Mouse (Mus musculus): ENCODE data around the gene Stxbp4. TPM values are rescaled to one million over a fixed set of nuclear protein-coding genes. Genes with fewer than 3 reads are reported as not detected.

Gene Stxbp4
- polyA plus RNA-seq, 1 experiment = 0.37 TPM

DNA sequence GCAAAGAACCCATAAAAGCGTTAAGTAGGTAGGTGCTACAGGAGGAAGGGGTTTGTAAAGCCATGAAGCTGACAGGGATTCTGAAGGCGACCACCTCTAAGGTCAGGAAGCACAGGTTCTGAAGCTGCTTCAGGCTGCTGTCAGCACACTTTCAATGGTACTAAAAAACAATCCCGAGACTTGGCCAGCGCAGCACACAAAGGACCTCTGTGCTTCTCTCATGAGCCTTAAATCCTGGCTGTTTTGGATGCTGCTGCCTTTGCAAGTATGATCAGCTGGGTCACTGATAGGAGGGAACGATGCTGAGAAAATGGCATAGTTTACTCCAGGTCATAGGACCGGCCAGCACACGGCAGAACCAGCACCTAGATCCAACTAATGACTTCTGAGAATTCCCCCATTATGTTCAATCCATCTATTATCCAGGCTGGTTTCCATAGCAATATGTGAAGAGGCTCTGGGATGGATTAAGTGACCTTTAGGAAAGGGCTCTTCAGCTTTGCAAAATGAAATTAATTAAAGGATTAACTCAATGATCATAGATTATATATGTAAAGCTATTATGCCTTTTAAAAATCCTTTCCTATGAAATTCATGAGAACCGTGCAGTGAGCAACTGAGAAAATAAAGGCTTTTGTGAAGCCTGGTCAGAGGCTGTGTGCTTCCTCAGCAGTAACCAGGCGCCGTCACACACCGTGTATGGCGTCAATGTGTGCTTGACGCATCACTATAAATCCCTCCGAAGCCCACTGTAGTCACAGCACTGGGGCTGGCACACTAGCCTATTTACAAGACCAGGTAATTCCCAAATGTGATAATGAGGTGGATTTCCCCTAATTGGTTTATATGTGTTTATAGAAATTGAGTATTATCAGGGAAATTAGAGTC is 152.9 kb downstream of the Stxbp4 start:
- 89% methylated on average over 14 of the region's 14 CpGs for WGBS
- no peak for DNase-seq (ENCODE audit: low read depth, low spot score)

DNA sequence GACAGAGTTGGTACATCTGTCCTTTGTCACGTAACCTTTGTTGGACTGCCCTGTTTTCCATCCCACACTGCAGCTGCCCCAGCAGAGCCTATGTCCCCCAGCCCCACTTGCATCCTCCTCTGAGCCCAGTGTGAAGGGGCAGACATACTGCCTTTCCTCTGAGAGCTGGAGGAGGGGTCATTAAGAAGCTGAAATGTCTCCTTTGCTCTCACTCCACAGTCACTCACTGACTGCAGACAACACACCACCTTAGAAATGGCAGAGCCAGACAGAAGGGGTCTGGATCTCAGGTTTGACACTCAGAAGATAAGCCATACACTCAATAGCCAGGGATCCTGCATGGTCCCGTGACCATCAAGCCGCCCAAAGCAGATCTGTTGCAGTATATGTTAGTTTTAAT is 154.1 kb downstream of the Stxbp4 start:
- 91% methylated on average over 3 of the region's 3 CpGs for WGBS

DNA sequence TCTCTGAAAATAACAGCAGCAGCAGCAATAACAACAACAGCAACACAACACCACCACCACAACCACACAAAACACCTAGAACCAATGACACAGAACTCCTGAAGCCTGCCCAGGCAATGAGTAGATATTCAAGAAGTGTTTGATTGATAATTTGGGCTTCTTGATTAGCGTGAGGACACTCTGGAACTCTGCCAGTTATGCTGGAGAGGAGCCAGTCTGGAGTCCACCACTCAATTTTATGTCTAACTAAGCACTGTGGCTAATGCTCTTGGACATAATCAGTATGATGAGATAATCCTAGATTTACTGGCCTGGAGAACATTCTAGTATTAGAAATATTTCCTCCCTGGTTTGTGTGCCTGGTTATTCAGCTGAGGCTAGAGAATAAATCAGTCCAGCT is 156.1 kb downstream of the Stxbp4 start:
- DNase-seq (ENCODE audit: low read depth, low spot score) = no peak
- 44% methylated on average over 1 of the region's 1 CpGs for WGBS

More for the DNA sequence above, 154.1 kb downstream of the Stxbp4 start:
- DNase-seq (ENCODE audit: low read depth, low spot score) = no peak

DNA sequence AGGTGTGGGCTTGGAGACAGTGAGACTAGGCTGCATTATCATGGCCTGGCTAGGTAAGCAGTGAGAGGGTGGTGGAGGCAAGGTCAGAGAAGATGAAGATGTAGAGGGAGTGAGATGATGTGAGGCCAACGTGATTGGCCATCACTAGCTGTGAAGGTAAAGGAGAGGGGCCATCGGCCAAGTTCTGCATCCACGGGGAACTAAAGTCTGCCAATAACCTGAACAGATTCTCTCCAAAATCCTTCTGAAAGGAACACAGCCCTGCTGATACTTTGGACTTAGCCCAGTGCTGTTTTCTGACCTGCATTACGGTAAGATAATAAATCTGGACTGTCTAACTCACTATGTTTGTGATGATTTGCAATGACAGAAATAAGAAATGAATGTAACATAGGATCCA is 167.6 kb downstream of the Stxbp4 start:
- DNase-seq (ENCODE audit: low read depth, low spot score) = no peak
- 89% methylated on average over 4 of the region's 4 CpGs for WGBS

DNA sequence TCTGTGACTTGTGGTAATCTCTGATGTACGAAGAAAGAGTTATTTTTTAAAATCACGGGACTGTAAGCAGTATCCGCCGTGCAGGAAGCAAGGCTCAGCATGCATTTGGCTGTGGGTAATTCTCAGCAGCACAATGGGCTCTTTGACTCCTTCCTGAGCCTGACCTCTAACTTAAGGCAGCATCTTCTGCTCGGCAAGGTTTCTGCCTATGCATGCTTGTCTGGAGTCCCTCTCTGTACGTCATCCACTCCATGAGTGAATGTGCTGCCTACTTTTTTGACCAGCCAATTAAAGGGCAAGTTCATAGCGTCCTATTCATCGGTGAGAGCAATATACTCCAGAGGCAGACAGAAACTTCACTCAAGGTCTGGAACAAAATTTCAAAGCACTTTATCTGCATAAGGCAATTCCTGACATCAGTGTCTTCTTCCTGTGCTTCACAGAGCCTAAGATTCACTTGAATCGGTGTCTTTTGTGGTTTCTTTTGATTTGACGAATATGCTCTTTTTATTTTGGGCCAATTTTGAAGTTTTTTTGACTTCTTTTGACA is 173.8 kb downstream of the Stxbp4 start:
- no peak for DNase-seq (ENCODE audit: low read depth, low spot score)
- 76% methylated on average over 10 of the region's 10 CpGs for WGBS

DNA sequence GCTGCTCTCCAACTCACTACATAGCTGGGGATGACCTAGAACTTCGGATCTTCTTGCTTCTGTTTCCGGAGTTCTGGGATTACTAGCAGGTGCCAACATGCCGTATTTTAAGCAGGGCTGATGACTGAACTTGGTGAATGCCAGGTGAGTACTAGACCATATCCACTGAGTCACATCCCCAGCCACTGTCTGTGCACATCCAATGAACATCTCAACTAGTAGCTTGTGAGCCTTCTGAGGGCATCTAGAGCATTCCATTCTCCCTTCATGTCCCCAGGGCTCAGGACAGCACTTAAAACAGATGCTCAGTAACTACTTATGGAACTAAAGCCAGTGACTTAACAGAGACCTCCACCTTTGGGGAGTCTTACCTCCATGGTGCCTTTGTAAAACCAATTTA is 177.4 kb downstream of the Stxbp4 start:
- no peak for DNase-seq (ENCODE audit: low read depth, low spot score)
- WGBS = 86% methylated on average over 3 of the region's 3 CpGs

DNA sequence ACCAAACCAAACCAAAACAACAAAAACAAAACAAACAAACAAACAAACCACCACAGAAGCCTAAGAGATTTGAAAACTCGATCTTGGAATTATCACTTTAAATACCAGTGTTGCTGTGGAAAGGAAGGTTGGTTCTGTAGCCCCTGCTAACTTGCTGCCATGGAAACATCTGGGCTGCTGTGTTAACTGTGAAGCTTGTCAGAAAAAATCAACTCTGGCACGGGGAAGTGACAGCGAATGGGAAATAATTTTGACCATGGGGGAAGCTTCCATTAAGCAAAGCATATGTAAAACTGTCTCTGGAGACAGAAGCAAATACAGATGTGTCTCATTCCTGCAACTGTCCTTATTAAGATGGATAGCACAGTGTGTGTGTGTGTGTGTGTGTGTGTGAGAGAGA is 185.8 kb downstream of the Stxbp4 start:
- WGBS = 57% methylated on average over 3 of the region's 3 CpGs
- DNase-seq (ENCODE audit: low read depth, low spot score) = no peak

DNA sequence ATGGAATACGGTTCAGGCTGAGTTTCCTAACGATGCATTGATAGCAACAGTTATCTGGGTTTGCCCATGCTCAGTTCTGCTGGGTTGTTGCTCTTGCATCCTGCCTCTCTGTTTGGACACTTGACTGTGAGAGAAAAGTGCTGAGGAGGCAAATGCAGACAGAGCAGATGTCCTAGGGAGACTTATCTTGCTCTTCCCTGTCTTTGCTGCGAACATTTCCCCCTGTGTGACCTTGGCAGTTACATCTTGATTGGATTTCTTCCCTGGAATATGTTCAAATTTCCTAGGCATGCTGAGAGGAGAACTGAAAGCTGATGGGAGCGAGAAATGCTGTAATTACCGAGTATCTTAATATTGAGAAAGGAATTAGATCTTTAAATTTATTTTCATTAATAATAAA is 186.4 kb downstream of the Stxbp4 start:
- WGBS = 70% methylated on average over 5 of the region's 5 CpGs
- DNase-seq (ENCODE audit: low read depth, low spot score) = no peak

DNA sequence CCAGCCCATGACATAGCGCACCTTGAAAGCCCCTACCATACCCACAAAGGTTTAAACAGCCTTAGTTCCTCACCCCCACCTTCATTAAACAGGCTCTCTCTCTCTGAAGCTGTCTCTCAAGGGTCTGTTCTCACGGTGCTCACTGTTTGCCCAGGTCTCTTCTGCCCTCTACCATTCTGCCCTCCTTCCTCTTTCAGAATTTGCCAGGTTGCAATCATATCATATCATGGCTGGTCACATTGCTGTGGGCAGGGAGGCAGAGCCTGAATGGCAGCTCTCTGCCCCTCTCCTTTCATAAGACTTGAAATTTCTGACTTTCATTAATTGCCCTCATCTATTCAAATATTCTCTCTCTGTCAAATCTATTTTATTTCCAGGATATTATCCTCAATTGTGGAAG is 195.4 kb downstream of the Stxbp4 start:
- WGBS = 55% methylated on average over 2 of the region's 2 CpGs
- no peak for DNase-seq (ENCODE audit: low read depth, low spot score)

DNA sequence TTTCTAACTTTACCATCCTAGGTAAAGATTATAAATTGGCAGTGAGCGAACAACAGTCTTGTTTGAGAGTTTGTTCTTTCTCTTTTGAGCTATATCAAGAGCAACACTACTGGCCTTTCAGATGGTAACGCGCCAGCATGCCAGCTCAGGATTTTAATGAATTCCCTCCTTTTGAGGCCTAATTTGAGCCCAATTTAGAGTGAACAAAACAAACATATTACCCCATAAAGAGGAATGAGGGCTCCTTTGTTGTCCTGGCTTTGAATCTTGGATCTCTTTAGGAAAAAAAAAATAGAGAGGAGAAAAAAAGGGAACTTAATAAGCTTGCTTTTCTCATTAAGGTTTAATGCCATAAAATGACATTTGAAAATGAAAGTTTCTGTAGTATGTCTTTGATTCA is 197.0 kb downstream of the Stxbp4 start:
- DNase-seq (ENCODE audit: low read depth, low spot score) = no peak
- WGBS = 72% methylated on average over 3 of the region's 3 CpGs

DNA sequence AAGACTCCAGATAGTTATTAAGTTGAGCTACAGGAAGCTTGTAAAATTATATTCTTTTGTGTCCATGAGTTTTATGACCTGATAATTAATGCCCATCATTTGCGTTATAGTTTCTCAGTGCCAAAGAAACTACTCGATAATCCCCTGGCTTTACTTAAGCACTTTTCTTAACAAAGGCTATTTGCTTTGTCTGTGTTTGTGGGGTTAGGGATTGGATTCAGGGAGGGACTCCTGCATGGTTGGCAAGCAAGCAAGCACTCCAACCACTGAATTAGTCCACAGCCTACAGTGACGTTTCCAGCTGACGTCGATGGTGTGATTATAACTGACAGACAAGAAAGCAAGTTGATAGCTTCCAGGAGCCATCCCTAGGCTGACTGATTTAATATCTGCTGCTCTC is 199.1 kb downstream of the Stxbp4 start:
- 58% methylated on average over 5 of the region's 5 CpGs for WGBS
- DNase-seq (ENCODE audit: low read depth, low spot score) = no peak

Other genes starting within 250 kb of the Stxbp4 start
- gene Hlf, start 247.2 kb downstream of the Stxbp4 start, polyA plus RNA-seq (2012; rRNA removed) = 0.40 and 1.4 TPM in 2 replicates
- 8.3 and 14.0 TPM in 2 replicates for gene Cox11, start 89 bp upstream of the Stxbp4 start, polyA plus RNA-seq (2012; rRNA removed)
- gene Tom1l1, start 50.3 kb upstream of the Stxbp4 start, polyA plus RNA-seq (2012; rRNA removed) = 11.5 and 16.2 TPM in 2 replicates

Data from large intestine, adult 2 months (tissue).